Mouse (Mus musculus): ENCODE results near the gene Nrxn3. TPM values are rescaled to one million over a fixed set of nuclear protein-coding genes. Genes with fewer than 3 reads are reported as not detected.

The Nrxn3 gene
- polyA plus RNA-seq, 1 experiment from 2014 or later = 96.7 TPM

DNA sequence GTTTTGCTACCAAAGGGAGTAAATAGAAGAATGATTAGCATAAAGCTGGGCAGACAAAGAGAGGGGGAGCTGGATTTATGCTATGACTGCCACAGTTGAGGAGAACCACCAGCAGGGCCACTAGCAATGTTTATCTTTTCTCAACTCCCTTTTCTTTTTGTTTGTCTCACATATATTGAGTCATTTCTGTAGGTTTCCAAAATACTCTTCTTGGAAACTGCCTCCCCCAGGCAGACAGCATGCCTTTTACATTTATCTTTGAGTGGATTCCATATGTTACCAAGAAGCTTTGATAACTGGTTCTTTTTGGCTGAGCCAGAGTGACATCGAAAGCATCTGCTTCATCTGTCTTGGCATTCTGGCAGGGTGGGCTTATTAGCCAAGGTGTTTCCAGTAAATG lies 587.5 kb downstream of the Nrxn3 start:
- Histone ChIP-seq H3K9me3 (replicated peaks) (no peaks in the 10 kb centered on the region), H3K4me1 (no peaks in the 10 kb centered on the region), H3K9ac (replicated peaks) (no peak overlapping the region), H3K4me3 (replicated peaks) (no peak overlapping the region), H3K27me3 (replicated peaks) (no peaks in the 10 kb centered on the region), H3K4me2 (no peak overlapping the region), H3K27ac (replicated peaks) (no peak overlapping the region), H3K36me3 (no peaks in the 10 kb centered on the region)
- ATAC-seq (ENCODE audit: low FRiP score) = no peak
- 83% methylated on average over 1 of the region's 1 CpGs for WGBS

DNA sequence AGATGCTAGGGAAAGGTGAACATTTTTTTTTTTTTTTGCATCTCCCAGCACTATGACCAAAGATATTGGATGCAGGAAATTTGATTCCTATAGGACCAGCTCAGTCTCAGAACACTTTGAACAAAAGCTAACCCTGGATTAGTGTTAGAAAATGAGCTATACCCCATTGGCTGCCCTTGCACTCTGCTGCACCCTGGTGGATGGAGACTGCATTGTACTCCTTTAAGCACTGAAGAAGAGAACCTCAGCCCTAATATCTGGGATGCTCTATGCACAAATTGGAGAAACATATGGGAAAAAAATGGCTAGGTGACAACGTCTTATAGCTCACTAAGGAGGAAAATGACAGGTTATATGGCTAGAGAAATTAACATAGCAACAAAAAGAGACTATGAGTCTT lies 589.9 kb downstream of the Nrxn3 start:
- WGBS = 33% methylated on average over 1 of the region's 1 CpGs
- H3K4me3 ChIP-seq (replicated peaks) = no peak overlapping the region
- no peak overlapping the region for H3K4me2 ChIP-seq
- no peaks in the 10 kb centered on the region for H3K4me1 ChIP-seq
- H3K9me3 ChIP-seq (replicated peaks) = no peaks in the 10 kb centered on the region
- no peak for ATAC-seq (ENCODE audit: low FRiP score)
- no peaks in the 10 kb centered on the region for H3K36me3 ChIP-seq
- H3K27ac ChIP-seq (replicated peaks) = no peak overlapping the region
- no peak overlapping the region for H3K9ac ChIP-seq (replicated peaks)
- H3K27me3 ChIP-seq (replicated peaks) = no peaks in the 10 kb centered on the region

DNA sequence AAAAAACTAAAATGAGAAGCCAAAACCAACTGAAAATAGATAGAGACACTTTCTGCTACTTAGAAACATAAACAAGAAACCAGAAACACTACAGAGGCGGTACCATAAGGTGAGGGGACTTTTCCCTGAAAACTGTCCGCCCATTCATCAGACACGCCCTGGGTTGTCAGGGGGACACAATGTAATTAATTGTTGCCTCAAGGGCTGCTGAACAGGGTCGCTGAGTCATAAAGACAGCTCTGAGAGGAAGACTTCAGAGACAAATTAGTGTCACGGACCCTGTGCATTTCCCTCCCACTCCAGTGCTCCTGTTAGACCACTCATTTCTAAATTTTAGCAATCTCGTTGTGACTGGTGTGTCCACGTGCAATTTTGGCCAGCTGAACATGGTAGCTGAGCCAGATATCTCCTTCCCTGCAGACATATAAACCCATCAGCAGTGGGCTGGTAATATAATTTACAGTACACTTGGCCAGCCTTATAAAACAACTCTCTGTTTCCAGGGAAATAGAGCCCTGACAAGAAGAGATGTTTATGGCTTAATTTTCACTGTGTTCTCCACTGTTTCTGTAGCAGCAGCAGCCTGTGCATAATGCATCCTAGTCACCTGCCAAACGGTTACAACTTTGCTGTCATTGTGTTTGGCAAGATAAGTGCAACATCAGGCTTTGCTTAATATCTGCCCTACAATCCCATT lies 603.3 kb downstream of the Nrxn3 start:
- 0 out of 2 replicates have a peak overlapping the region, but pooled peaks have one; percentile 54 for H3K27ac ChIP-seq (replicated peaks)
- H3K4me3 ChIP-seq (replicated peaks) = no peak overlapping the region
- no peak overlapping the region for H3K4me2 ChIP-seq
- peaks cover 11% of the 10 kb centered on the region for H3K4me1 ChIP-seq
- H3K27me3 ChIP-seq (replicated peaks) = no peaks in the 10 kb centered on the region
- no peak overlapping the region for H3K9ac ChIP-seq (replicated peaks)
- no peaks in the 10 kb centered on the region for H3K9me3 ChIP-seq (replicated peaks)
- no peaks in the 10 kb centered on the region for H3K36me3 ChIP-seq
- 18% methylated on average over 8 of the region's 8 CpGs for WGBS
- ATAC-seq (ENCODE audit: low FRiP score) = peak; percentile 76

DNA sequence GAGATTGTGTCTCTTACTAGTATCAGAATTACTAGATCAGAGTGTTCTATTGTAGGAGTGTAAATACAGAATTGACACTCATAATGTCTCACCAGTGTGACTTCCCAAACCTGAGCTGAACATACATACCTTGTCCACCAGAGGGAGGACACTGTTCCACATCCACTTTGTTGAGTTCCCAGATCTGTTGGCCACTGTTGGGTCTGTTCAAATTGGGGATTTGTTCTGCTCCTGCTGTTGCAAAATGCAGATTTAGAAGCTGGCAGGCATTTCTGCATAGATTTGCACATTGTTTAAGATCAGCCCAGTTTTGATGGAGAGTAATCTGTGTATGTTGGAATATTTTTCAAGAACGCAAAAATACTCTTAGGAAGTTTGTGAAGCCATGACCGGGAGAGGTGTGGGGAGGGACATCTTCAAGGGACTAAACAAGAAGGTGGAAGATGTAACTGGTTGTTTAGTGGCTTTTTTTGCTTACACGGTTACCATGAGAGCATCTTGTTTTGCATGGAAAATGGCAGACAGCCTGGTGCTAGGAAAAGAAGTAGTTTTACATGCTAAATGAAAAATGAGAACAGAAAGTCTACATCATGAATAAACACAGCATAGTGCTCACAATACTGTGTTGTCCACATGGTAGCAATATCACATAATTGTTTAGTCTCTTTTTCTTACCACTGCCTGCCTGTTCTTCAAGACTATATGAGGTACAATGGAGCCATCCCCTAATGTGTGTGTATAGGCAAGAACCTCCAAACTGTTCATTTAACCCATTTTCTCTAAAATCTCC lies 609.0 kb downstream of the Nrxn3 start:
- Histone ChIP-seq H3K36me3 (no peaks in the 10 kb centered on the region), H3K27ac (replicated peaks) (no peak overlapping the region), H3K27me3 (replicated peaks) (no peaks in the 10 kb centered on the region), H3K9me3 (replicated peaks) (no peaks in the 10 kb centered on the region), H3K9ac (replicated peaks) (no peak overlapping the region), H3K4me1 (no peaks in the 10 kb centered on the region), H3K4me2 (no peak overlapping the region), H3K4me3 (replicated peaks) (no peak overlapping the region)
- no peak for ATAC-seq (ENCODE audit: low FRiP score)
- WGBS = 96% methylated on average over 3 of the region's 3 CpGs

DNA sequence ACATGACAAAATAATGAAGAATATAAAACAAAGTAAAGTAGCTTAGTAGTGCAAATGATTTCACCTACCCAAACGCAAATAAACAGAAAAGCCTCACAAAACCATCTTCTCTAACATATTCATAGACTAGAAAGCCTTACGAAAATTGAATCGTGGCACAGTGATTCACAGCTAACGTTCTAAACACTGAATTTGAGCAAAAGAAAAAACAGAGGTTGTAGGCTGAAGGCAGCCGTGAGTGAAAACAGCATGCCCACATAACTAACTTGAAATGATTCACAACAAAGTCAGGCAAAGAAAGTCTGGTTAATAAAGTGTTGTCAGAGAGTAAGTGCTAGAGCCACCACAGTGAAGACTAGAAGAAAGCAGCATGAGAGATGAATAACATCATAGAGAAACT lies 610.8 kb downstream of the Nrxn3 start:
- ATAC-seq (ENCODE audit: low FRiP score) = no peak
- H3K27me3 ChIP-seq (replicated peaks) = no peaks in the 10 kb centered on the region
- no peak overlapping the region for H3K4me3 ChIP-seq (replicated peaks)
- no peaks in the 10 kb centered on the region for H3K4me1 ChIP-seq
- no peak overlapping the region for H3K9ac ChIP-seq (replicated peaks)
- no peak overlapping the region for H3K4me2 ChIP-seq
- WGBS = 86% methylated on average over 5 of the region's 5 CpGs
- H3K9me3 ChIP-seq (replicated peaks) = no peaks in the 10 kb centered on the region
- no peaks in the 10 kb centered on the region for H3K36me3 ChIP-seq
- no peak overlapping the region for H3K27ac ChIP-seq (replicated peaks)

DNA sequence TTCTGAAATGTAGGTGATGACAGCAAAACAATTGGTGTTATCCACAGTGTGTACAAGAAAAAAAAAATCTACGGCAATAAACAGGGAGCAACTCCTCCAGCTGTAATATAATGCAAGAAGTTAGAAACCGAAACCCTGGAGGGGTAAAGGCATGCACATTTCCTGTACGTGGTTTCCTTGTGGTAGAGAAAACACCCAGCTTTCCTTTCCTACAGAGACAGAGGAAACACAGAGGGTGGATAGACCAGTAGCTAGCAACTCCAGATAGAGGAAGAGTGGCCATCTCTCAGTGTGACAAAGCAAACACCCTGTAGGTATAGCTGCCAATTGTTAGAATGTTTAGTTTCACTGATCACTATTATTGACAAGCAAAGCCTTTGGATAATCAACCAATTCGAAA lies 642.2 kb downstream of the Nrxn3 start:
- Histone ChIP-seq H3K9me3 (replicated peaks) (no peaks in the 10 kb centered on the region), H3K27me3 (replicated peaks) (no peaks in the 10 kb centered on the region), H3K27ac (replicated peaks) (no peak overlapping the region), H3K4me1 (peaks cover under 1% of the 10 kb centered on the region; the same call in 1 of the 2 replicates), H3K4me3 (replicated peaks) (no peak overlapping the region), H3K4me2 (no peak overlapping the region), H3K9ac (replicated peaks) (no peak overlapping the region), H3K36me3 (no peaks in the 10 kb centered on the region)
- ATAC-seq (ENCODE audit: low FRiP score) = no peak
- 78% methylated on average over 4 of the region's 4 CpGs for WGBS

DNA sequence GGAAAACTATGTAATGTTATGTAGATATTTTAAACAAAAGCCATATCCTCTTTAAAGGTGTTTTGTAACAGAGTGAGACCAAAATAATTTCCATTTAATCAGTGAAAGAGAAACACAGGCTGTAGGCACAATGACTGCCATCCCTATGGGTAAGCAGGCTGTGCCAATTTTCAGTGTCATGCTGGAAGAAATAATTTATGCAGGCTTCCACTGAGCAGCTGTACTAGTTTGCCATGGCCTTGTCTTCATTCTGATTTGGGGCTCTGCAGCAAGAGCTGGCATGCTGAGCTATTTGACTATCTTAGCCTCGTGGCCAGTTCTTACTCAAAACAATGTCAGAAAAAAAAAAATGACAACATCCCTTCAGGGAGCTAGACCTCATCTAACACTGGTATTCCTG lies 647.3 kb downstream of the Nrxn3 start:
- Histone ChIP-seq H3K9me3 (replicated peaks) (no peaks in the 10 kb centered on the region), H3K27me3 (replicated peaks) (no peaks in the 10 kb centered on the region), H3K9ac (replicated peaks) (no peak overlapping the region), H3K36me3 (no peaks in the 10 kb centered on the region), H3K4me2 (no peak overlapping the region), H3K4me1 (peaks cover 5% of the 10 kb centered on the region; the same call in 1 of the 2 replicates), H3K4me3 (replicated peaks) (no peak overlapping the region), H3K27ac (replicated peaks) (no peak overlapping the region)
- no peak for ATAC-seq (ENCODE audit: low FRiP score)
- 30% methylated on average over 1 of the region's 1 CpGs for WGBS

DNA sequence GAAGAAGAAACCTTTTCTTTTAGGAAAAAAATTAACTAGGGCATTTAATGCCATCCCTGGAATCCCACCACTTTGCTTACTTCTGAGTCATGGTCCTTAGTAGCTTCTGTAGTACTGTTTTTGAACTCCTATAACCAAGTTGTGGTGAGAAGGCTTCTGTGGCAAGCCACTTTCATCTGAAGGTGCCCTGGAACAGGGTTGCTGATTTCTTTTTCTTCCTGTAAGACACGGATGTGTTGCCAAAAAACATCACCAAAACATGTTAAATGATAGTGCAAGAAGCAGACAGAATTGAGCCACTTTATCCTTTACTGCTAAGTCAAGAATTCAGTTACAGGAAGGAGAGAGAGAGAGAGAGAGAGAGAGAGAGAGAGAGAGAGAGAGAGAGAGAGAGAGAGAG lies 653.9 kb downstream of the Nrxn3 start:
- no peak overlapping the region for H3K4me2 ChIP-seq
- no peak overlapping the region for H3K27ac ChIP-seq (replicated peaks)
- WGBS = 73% methylated on average over 1 of the region's 1 CpGs

DNA sequence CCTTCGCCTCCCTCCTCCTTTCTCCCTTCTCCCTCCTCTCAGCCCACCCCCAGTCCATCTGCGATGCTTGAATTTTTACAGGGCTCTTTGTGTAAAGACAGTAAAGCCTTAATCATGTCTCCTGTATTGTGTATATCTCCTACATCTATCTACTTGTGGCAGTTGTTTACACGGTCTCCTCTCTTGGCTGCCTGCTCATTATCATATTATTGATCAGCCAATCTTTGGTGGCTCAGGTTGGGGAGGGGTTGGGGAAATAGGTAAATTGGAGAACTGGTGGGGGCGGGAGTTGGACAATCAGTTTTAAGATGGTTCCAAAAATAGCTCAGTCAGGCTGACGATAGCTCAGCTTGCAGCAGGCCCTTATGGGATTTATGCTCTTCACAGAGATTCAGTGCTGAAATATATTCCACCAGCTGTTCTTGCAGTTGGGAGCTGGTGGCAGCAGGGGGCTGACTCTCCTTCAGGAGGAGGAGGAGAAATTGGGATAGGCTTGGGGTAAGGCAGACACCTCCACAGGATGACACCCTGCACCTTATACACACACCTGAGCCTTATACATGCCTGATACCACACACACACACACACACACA lies 654.5 kb downstream of the Nrxn3 start:
- 43% methylated on average over 5 of the region's 5 CpGs for WGBS
- H3K4me3 ChIP-seq (replicated peaks) = no peak overlapping the region
- no peaks in the 10 kb centered on the region for H3K36me3 ChIP-seq
- peaks cover 6% of the 10 kb centered on the region; the same call in 1 of the 2 replicates for H3K4me1 ChIP-seq
- peak overlapping the region; percentile 46 for H3K27ac ChIP-seq (replicated peaks)
- H3K4me2 ChIP-seq = no peak overlapping the region
- peak; percentile 61 for ATAC-seq (ENCODE audit: low FRiP score)
- H3K9me3 ChIP-seq (replicated peaks) = no peaks in the 10 kb centered on the region
- no peaks in the 10 kb centered on the region for H3K27me3 ChIP-seq (replicated peaks)
- no peak overlapping the region for H3K9ac ChIP-seq (replicated peaks)

More for the DNA sequence above, 653.9 kb downstream of the Nrxn3 start:
- Histone ChIP-seq H3K9ac (replicated peaks) (no peak overlapping the region), H3K9me3 (replicated peaks) (no peaks in the 10 kb centered on the region), H3K4me1 (peaks cover 6% of the 10 kb centered on the region; the same call in 1 of the 2 replicates), H3K36me3 (no peaks in the 10 kb centered on the region), H3K4me3 (replicated peaks) (no peak overlapping the region), H3K27me3 (replicated peaks) (no peaks in the 10 kb centered on the region)
- no peak for ATAC-seq (ENCODE audit: low FRiP score)

DNA sequence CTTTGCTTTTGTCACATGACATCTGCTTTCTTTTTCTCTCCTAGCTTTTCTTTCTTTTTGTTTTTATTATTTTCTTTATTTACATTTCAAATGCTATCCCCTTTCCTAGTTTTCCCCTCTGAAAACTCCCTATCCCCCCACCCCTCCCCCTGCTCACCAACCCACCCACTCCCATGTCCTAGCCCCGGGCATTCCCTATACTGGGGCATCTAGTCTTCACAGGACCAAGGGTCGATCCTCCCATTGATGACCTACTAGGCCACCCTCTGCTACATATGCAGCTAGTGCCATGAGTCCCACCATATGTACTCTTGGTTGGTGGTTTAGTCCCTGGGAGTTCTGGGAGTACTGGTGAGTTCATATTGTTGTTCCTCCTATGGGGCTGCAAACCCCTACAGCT lies 655.0 kb downstream of the Nrxn3 start:
- Histone ChIP-seq H3K4me1 (peaks cover 6% of the 10 kb centered on the region; the same call in 1 of the 2 replicates), H3K4me2 (no peak overlapping the region), H3K27me3 (replicated peaks) (no peaks in the 10 kb centered on the region), H3K9ac (replicated peaks) (no peak overlapping the region), H3K27ac (replicated peaks) (no peak overlapping the region; the same call in 1 of the 2 replicates), H3K4me3 (replicated peaks) (no peak overlapping the region), H3K36me3 (no peaks in the 10 kb centered on the region), H3K9me3 (replicated peaks) (no peaks in the 10 kb centered on the region)
- 95% methylated on average over 2 of the region's 2 CpGs for WGBS
- ATAC-seq (ENCODE audit: low FRiP score) = no peak

DNA sequence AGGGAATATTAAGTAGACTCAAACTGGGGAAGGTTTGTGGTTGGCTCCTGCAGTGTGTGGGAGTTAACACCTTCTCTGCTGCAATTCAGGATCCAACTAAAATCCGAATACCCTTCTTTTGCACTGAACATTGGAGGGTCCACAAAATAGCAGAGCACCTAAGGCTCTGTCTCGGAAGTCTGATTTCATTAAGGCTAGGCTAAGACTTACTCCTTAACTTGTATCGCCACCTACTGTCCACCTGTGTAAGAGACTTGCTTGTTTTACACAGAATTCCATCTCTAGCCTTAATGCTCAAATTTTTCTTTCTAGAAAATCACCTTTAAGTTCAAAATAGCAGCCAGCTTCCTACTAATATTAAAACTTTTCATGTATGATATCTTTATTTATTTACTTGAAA lies 660.6 kb downstream of the Nrxn3 start:
- no peak overlapping the region for H3K9ac ChIP-seq (replicated peaks)
- no peak overlapping the region for H3K27ac ChIP-seq (replicated peaks)
- WGBS = 14% methylated on average over 3 of the region's 3 CpGs
- no peaks in the 10 kb centered on the region for H3K4me1 ChIP-seq
- H3K4me3 ChIP-seq (replicated peaks) = no peak overlapping the region
- H3K27me3 ChIP-seq (replicated peaks) = no peaks in the 10 kb centered on the region
- H3K9me3 ChIP-seq (replicated peaks) = no peaks in the 10 kb centered on the region
- no peaks in the 10 kb centered on the region for H3K36me3 ChIP-seq
- no peak overlapping the region for H3K4me2 ChIP-seq
- ATAC-seq (ENCODE audit: low FRiP score) = no peak; the same call in 1 of the 2 replicates

All from neural tube, embryonic 15.5 days (tissue).